Mouse (Mus musculus) induced T-regulatory cell, adult 2 months (primary cell): Measurements from ENCODE around the gene Fads6.

Experiments used
- DNase-seq: peaks from one replicate; pipeline ENCODE4 v3.0.0-alpha.2; 2012; ENCODE audit warnings: low read depth

Gene Fads6

DNA sequence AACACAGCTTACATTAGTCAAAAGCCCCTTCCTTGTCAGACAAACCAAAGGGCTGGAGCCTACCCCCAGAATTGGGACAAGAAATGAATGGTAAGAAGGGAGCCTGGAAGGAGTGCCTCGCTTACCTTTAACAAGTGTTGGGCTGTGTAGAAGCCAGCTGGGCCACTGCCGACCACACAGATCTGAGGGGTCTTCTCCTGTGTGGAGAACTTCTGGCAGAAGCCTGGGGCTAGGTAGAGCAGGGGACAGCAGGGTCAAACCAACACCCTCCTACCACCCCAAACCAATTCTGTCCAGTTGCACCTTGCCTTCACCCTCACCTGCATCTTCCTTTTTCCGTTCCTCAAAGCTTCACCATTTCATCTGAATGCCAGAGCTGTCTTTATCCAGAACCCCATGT is 21.5 kb downstream of the Fads6 start:
- DNase-seq: peak; percentile 33

DNA sequence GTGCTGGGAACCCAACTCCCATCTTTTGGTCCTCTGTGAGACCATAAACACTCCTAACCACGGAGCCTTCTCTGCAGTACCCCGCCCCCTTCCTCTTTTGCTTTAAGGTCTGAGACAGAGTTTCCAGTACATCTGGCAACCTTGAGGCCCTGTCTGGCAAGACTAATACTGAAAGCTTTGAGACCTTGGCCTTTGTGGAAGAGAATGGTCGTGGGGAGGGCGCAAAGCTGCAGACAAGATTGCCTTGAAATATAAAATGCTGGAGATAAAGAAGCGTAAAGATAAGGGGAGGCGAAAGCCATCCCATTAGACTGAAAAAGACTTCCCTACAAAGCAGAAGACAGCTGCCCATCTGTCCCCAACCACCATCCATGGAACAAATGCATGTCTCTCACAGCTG is 22.0 kb downstream of the Fads6 start:
- peak; percentile 52 for DNase-seq

DNA sequence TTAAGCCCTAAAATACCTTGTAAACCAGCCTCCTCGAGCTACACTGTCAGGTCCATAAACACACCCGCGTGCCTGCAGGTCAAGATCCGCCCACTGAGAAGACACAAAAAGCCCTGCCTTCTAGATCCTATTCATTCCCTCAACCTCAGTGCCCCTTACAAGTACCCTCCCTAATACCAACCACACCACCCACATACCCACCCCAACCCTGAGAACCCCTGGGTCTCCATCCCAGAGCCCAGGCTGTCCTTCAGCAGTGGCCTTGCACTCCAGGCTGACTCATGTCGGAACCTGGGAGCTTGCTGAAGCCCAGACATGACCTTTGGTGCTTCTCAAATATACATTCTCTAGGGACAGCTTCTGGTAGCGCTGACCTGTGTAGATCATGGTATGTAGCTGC is 22.7 kb downstream of the Fads6 start:
- no peak for DNase-seq

DNA sequence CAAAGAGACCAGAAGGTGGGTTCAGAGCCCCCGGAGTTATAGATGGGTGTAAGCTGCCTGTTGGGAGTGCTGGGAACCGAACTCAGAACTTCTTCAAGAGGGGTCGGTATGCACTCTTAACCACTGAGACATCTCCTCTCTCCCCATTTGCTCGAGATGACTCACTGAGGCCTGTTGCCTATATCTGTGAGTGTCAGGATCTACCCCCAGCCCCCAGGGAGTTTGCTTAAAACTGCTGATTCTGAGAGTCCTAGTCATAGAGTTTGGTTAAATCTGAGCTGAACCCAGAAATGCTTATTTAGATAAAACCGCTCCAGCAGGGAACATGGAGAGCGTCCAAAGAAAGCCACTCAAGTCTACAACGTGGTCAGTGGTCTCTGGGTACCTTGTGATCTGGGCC is 23.3 kb downstream of the Fads6 start:
- DNase-seq: no peak

DNA sequence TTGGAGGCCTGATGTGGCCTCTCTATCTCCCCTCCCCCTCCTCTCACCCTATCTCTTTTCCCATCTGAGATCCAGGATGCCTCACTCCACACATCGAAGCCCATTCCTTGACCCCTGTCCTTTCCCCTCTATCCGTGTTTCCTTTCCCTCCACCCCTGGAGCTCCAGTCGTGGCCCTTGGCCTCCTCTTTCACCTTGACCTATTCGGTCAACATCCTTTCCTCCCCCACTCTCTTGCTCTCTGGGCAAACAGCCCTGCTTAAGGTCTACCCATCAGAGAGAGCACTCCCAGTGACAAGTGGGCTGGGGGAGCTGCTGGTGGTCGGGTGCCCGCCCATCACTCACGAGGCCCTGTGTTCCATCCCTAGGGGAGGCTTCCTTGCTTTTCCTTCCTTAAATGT is 23.7 kb downstream of the Fads6 start:
- no peak for DNase-seq

DNA sequence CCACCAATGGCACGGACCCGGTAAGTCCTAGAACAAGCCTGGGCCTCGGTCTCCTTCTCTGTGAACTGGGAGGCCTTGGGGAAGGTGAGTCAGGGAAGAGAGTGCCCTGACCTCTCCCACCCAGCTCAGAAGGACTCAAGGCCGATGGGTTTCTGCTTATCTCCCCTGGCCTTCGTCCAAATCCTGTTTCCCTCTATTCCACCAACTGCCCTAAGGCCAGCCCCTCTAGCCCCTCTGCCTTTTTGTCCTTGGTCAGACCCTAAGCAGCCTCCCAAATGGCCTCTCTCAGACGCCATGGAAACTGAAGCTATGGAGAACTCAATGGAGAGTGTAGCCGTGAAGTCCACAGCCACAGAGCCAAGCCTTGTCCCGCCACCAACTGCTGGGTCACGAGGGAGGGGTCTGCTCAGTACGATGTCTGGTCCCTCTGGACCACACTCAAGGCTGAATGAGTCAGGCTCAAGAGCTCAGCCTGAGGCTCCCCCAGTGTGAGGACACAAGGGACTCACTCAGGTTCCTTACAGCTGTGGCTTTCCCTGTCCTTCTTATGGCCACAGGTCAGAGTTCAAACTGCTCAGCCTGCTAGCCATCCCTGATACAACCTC is 24.5 kb downstream of the Fads6 start:
- DNase-seq: no peak

DNA sequence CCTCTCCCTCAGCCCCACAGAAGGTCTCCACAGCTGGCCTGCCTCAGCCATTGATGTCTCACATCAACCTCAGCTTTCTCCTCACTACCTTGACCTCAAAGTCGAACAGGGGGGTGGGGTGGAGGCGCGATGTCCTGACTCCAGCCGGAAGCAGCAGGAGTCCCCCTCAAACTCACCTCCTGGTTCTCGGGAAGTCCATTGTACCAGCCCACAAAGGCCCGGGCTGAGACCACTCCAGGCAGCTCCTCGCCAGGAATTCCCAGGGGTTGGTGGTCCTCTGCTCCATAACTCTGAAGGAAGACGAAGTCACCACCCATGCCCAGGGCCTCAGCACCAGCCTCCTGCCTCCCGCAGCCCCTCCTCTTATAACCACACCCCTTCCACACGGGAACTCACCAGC is 26.0 kb downstream of the Fads6 start:
- DNase-seq: no peak

DNA sequence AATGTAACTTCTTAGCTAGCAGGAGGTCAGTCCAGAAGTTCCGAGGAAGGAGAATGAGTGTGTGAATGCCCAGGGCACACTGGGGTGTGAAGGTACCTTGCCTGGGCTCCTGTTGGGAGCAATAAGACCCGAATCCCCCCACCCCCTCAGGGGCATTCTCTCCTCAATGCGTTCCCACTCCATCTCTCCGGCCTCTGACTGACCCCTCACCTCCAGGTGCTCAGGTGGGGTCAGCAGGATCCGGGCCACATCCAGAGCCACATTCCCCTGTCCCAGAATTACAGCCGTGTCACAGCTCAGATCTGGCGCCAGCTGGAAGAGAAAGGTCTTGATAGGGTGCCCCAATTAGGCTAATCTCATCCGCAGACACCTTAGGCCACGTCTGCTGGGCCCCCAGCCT is 26.4 kb downstream of the Fads6 start:
- no peak for DNase-seq

DNA sequence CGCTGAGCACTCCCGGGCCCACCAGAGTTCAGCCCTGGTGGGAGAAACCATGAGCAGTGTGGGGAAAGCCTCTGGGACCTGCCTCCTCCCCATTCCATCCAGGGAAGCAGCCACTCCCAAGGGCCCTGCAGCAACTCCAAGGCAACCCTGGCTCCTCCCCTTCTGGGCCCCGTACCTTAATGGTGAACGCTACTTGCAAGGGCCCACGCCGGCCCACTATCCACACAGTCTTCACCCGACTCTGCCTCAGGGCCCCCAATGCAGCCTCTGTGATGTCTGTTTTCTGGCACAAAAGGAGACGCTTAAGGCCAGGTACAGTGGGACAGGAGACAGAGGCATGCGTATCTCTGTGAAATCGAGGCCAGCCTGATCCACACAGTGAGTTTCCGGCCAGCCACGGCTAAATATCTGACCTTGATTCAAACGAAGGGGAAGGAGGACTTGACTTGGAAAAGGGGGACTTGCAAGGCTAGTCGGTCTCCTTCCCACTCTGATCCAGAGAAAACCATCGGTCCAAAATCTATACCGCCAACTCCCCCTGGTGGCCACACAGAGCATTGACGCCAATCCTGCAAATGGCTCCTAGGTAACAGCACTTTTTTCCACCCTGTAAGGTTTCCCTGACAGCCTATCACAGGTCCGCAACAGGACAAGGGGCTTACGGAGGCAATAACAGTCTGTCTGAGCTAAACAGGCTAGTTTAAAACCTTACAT is 27.2 kb downstream of the Fads6 start:
- DNase-seq: peak; percentile 79

DNA sequence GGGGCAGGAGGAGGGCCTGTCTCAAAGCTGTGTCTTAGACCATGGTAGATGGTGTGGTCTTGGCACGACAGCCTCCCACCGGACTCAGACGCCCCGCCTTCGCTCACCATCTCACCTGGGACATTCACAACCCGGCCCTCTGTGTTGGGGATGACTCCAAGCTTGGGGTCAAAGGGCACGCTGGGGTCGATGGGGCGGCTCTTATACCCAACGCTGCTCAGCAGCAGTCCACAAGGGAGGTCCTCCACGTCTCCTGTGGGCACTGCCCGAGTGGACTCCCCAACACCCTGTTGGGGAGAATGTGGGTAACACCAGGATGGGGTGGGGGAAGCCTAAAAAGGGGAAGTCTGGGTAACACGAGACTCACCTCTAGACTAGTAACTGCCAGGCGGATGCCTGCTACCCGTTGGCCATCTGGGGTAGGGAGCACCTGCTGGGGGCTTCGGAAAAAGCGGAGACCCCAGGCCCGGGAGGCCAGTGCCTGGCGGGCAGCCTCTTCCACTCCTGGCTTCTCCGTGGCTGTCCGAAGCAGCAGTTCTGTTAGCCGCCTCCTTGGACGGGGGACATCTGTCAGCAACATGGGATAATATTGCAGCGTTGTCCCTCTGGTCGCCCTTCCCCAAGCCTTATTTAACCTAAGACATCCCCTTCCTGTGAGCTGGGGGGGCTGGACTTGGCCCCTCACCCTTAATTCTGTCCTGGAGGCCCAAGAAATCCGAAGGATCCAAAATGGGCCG is 28.0 kb downstream of the Fads6 start:
- DNase-seq: no peak

DNA sequence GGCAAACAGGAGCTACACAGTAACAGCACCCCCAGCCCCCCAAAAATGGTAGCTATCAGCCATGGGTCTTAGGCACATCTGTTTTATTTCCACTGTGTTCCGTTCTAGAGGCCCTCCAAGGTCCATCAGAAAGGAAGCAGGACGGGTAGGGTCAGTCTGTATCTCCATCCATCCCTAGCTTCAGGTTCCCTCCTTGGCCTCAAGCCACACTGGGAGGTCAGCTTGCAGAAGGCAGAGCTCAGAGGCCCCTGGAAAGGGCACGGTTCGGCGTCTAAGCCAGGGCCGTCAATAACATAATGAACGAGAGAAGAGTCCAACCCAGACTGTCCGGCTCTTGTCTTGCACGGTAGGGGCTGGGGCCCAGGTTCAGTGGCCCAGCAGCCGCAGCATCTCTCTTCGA is 29.5 kb downstream of the Fads6 start:
- no peak for DNase-seq

DNA sequence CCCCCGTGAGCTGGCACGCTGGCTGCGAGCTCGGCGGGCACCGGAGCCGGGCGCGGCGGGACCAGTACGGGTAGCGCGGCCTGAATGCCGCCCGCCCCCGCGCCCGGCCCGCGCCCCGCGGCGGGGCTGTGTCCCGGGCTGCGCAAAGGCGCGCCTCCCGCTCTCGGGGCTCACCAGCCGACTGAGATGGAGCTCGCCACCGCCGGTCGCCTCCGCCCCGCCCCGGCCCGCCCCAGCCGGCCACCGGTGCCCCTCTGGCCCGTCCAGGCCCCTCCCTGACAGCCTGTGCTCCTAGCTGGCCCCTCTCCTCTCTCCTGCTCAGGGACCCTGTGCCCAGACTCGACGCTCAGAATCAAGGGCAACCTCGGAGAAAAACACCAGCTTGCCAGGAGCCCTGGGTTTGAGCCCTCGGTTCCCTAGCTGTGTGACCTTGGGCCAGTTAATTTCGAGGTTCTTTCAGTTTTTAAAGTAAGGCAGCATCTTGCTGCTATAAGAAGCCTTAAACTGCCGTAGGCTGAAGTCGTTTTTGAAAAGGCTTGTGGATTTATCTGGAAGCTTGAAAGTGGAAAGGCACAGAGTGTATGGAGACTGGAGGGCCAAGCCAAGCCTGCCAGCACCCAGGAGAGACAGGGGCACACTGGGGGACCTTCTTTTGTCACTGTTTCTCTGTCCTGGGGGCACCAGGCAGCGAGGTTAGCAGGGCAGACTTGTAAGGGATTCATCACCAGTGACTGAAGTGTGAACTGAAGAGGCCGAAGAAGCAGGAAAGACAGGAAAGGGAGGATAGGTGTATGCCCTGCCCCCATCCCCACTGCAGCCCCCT is 30.2 kb downstream of the Fads6 start, which contains the start of gene Grin2c:
Grin2c (minus strand) TSS at position 183 of the 823 bp plus-strand sequence.
- no peak for DNase-seq

DNA sequence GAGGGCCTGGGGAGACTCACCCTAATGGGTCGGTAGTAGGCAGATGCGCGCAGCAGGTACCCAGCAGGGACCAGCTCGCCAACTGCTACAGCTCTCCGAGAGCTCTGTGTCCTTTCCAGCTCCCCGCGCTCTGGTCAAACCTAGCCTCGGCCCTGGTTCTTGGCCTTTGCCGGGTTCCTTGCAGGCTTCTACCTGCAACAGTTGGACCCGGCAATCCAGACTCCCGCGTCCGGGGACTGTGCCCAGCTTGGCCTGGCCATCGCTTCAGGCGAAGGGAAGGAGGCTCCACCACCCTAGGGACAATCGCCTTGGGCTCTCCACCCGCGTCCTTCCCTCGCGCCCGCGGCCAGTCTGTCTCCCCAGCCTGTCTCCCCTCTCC is 31.1 kb downstream of the Fads6 start:
- DNase-seq: no peak

DNA sequence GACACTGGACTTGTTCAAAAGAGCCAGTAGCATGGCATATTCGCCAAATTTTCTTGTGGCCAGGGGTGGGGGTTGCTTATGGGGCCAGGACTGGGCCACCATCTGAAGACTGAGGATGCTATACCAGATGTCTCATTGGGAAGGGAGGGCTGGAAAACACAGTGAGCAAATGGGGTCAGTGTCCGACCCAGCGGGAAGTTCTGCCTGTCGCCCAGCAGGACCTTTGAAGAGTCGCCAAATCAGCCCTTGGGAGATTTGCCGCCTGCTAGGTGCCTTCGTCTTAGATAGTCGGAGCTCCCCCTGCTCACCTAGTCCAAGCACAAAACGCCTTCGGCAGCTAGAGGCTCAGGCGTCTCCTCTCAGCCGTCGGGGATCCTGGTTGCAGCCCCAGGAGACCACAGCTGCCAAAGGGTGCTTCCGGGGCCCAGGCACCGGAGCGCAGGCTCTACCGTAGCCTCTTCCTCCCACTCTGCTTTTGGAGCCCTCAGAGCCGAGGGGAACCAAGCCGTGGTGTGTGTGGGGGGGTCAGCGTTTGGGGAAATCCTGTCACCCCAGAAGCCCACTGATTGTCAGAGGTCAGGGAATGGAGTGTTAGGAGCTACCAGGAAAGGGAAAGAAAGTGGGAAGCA is 31.6 kb downstream of the Fads6 start:
- DNase-seq: peak; percentile 51

DNA sequence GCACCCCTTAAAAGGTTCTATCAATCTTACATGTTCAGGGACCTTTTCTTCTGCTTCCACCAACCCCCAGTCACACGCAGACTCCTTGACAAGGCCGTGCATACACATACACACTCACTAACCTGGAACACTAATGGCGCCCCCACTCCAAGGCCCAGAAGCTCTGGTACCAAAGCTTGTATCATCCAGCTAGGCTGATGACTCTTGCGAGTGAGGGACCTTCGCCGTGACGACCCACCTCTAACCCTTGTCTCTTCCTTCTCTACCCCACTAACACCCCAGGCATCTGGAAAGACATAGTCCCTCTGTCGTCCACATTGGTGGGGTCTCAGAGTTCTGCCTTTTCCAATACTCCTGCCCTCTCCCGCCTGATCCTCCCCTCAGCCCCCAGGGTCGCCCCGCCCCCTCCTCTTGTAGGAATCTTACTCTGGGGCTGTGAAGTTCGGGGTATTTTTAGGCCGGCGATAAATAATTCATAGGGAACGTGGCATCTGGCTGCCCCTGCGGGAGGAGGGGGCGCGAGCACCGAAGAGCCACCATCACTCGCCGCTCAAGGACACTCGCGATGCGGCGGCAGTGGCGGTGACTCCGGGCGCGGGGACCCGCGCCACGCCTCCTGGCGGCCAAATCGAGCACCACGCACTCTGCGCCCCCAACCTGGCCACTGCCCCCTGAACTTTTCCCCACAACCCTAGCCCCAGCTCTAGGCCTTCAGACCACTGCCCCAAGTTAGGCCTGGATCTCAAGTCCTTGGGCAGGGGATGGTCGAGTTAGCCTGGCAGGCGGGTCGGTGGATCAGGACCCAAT is 32.4 kb downstream of the Fads6 start:
- peak; percentile 64 for DNase-seq

DNA sequence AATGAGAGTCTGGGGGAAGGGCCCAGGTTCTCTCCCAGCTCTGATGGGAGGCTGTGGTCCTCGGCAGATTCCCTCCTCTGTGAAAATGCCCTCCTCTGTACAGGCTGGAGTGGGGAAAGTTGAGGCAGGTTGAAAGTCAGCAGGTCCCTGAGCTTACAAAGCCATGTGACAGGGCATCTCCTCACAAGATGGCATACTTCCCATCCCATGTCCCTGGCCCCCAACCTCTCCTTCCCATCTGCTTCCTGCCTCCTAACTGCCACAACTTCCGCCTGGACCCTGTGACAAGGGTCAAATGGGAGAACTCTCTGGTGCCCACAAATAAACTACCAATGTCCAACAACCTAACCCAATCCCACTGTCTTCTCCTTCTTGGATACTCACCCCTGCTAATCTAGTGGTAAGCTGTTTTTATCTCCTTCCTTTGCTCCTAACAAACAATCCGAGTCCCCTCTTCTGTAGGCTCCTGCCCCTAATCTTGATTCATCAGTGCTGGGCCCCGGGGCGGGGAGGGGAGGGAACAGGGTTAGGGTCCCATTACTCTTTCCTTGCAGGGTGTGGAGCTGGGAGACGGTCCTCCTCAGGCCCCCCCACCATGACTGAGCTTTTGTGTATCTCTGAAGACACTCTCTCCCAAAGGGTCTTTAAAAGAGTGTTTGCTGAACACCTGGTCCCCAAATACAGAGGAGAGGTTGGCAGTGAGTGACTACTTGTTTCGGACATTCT is 33.2 kb downstream of the Fads6 start:
- DNase-seq: no peak

DNA sequence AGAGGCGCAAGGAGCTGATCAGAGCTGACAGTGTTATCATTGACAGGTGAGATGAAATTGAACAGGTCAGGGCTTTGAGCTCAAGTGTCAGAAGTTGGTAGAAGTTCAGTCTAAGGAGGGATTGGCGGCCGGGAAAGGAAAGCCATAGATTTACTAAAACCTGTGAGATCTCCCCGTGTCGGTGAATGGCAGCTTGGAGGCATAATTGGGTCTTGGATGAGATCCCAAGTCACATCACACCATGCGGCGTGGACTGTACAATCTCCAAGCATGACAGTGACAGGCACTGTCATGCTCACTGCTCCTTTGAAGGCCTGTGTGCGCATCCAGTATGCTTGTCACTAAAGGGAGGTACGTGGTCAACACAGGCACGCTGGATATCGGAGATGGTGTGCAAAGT is 34.5 kb downstream of the Fads6 start:
- no peak for DNase-seq

DNA sequence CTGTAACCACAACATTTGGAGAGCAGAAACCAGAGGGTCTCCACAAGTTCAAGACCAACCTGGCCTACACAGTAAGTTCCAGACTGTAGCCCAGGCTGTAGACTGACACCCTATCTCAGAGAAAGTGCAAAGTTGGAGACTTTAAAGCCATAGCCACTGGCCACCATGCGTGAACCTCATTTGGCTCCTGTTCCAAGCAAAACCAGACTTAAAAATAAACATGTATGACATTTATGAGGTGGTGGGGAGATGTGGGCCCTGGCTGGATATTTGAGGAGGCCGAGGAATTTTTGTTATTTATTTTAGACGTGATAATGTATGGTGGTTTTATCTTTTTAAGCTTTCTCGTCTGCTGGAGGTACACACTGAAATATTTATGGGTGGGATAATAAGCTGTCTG is 38.3 kb downstream of the Fads6 start:
- DNase-seq: no peak

DNA sequence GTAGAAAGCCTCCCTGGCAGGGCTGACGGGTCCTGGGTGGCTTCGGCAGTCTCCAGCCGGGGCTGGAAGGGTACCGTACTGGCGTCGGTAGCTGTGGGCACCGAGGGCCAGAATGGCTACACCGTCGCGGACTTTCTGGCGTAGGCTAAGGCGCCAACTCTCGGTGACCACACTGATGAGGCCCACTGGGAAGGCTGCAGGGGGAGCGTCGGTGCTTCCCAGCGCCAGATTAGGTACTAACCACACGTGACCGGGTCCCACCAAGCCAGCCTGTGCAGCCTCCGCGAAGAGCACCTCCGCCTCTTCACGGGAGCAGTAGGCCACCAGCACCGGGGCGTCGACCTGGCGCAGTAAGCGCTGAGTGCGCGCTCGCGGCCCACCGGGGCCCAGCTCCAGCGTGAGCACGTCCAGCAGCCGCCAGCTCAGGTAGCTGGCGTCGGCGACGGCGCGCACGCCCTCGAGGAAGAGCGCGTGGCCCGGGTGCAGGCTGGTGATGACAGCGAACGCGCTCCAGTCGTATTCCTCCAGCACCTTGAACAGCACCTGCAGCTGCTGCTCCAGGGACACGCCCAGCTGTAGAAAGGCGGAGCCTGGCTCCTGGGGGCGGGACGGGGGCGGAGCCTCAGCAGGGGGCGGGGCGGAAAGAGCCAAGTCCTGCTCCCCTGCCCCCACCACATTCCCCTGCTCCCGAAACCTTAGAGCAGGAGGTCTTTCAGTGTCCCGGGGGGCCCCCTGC is 39.5 kb downstream of the Fads6 start:
- DNase-seq: peak; percentile 60

DNA sequence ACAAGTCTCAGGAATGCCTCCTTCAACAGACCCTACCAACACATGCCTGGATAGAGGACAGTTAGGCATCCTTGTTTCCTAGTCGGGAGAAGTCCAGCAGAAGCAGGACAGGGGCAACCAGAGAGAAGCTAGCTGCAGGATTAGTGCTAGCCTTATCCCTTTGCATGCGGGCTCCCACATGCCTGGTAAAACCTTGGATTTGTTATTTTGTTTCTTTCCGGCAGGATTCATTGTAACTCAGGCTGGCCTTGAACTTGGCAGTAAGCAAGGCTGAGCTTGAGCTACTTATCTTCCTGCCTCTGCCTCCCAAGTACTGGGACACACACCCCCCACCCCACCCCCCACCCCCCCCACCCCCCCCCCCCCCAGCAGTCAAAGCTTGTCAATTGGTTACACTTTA is 46.2 kb downstream of the Fads6 start:
- DNase-seq: no peak
